Mouse (Mus musculus) testis, adult 2 months (tissue): ENCODE measurements at regions not wholly inside any gene's neighbourhood (a gene's known extent, or its start where the extent isn't known, plus 50 kb on each side); places are given as distances from the start of the nearest gene placed in this dataset.

ENCODE experiments used
- H3K27ac ChIP-seq: fragments of 200-500 bp; 2 replicates; pipeline ENCODE4 v1.5.1; 2012; ENCODE audit warnings: low read depth, low read length; ENCODE audit not compliant: control insufficient read depth, insufficient read depth
- H3K27me3 ChIP-seq: fragments of 200-500 bp; 2 replicates; pipeline ENCODE4 v1.6.1; 2012; ENCODE audit warnings: mild to moderate bottlenecking, low read length, moderate library complexity; ENCODE audit not compliant: control insufficient read depth, insufficient read depth
- H3K36me3 ChIP-seq: fragments of 200-500 bp; 2 replicates; pipeline ENCODE4 v1.6.1; 2012; ENCODE audit warnings: mild to moderate bottlenecking, low read length; ENCODE audit not compliant: control insufficient read depth, insufficient read depth
- H3K4me1 ChIP-seq: fragments of 200-500 bp; 2 replicates; pipeline ENCODE4 v1.6.1; 2012; ENCODE audit warnings: low read length; ENCODE audit not compliant: control insufficient read depth, insufficient read depth
- H3K4me3 ChIP-seq: fragments of 200-500 bp; 2 replicates; pipeline ENCODE4 v1.5.1; 2012; ENCODE audit warnings: low read depth, mild to moderate bottlenecking, low read length, moderate library complexity, mixed read lengths; ENCODE audit not compliant: control insufficient read depth
- CTCF ChIP-seq: fragments of 200-500 bp; IDR thresholded peaks from 2 replicates; pipeline ENCODE4 v1.5.1; 2012; ENCODE audit warnings: low read depth, mild to moderate bottlenecking, inconsistent platforms, low read length, moderate library complexity; ENCODE audit not compliant: control insufficient read depth, insufficient read depth, insufficient replicate concordance
- POLR2A ChIP-seq: fragments of 200-500 bp; IDR thresholded peaks from 2 replicates; pipeline ENCODE4 v1.6.1; 2012; ENCODE audit warnings: low read depth, mild to moderate bottlenecking, inconsistent platforms, low read length, moderate library complexity; ENCODE audit not compliant: control insufficient read depth

- no peak for TF ChIP-seq POLR2A
- no peak for TF ChIP-seq CTCF
- Histone ChIP-seq H3K36me3 (no peaks in the 10 kb centered on the region), H3K4me3 (no peak overlapping the region), H3K4me1 (no peaks in the 10 kb centered on the region), H3K27ac (no peak overlapping the region), H3K27me3 (no peaks in the 10 kb centered on the region)
Observed at GRCm38 (mm10) chr3:143909341-143909740, 295.7 kb downstream of the Lmo4 start.

GRCm38 (mm10) chr3:143903421-143903820, 301.6 kb downstream of the Lmo4 start:
- Histone ChIP-seq H3K4me3 (no peak overlapping the region), H3K36me3 (no peaks in the 10 kb centered on the region), H3K27ac (no peak overlapping the region), H3K4me1 (no peaks in the 10 kb centered on the region), H3K27me3 (no peaks in the 10 kb centered on the region)
- no peak for TF ChIP-seq POLR2A
- TF ChIP-seq CTCF, result no peak

- no peak for TF ChIP-seq POLR2A
- TF ChIP-seq CTCF, result no peak
- H3K27me3 ChIP-seq, result no peaks in the 10 kb centered on the region
- no peaks in the 10 kb centered on the region for H3K4me1 ChIP-seq
- H3K27ac ChIP-seq, result no peak overlapping the region
- H3K36me3 ChIP-seq, result no peaks in the 10 kb centered on the region
- H3K4me3 ChIP-seq, result no peak overlapping the region
Observed at GRCm38 (mm10) chr3:143880813-143881212, 324.2 kb downstream of the Lmo4 start.

GRCm38 (mm10) chr3:143873876-143874275, 331.1 kb downstream of the Lmo4 start:
- no peak for TF ChIP-seq POLR2A
- TF ChIP-seq CTCF, result no peak
- no peak overlapping the region for H3K4me3 ChIP-seq
- no peaks in the 10 kb centered on the region for H3K27me3 ChIP-seq
- H3K27ac ChIP-seq, result no peak overlapping the region
- H3K4me1 ChIP-seq, result no peaks in the 10 kb centered on the region
- no peaks in the 10 kb centered on the region for H3K36me3 ChIP-seq

DNA sequence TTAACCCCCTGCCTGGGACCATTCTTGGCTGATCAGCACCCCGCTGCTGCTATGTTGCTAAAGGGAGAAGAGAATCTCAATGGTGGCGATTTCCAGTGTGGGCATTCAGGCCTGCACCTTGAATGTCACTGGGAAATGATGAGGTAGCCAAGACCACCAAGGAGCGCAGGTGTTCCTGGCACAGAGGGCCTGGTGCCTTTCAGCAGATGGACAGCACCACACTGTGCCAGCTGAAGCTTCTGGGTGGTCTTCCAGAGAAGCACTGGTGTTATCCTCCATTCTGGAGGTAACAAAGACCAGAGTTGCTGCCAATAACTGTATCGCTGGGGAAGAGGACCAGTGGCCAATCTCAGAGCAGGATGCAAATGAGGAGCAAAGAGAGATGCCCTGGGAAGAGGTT, 338.5 kb downstream of the Lmo4 start:
- no peaks in the 10 kb centered on the region for H3K36me3 ChIP-seq
- no peak overlapping the region for H3K27ac ChIP-seq
- no peak for TF ChIP-seq POLR2A
- no peak for TF ChIP-seq CTCF
- peaks cover 6% of the 10 kb centered on the region for H3K4me1 ChIP-seq
- H3K27me3 ChIP-seq, result no peaks in the 10 kb centered on the region
- H3K4me3 ChIP-seq, result no peak overlapping the region

DNA sequence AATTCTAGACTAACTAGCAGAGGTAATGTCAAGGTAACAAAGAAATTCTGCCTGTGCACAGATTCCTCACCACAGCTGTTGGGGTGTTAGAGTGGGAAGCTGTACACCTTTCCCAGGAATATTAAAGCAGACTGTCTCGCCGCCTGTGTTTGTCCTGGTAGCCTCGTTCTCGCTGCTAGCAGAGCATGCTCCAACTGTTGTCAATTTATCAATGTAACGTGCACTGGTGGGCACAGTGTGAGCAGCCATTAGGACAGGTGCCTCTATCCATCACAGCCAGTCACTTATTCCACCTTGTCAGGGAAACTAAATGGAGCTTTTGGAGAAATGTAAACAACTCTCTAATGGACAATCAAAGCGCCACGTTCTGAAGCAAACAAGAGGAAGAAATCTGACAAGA, 339.4 kb downstream of the Lmo4 start:
- no peak overlapping the region for H3K27ac ChIP-seq
- TF ChIP-seq CTCF, result no peak
- TF ChIP-seq POLR2A, result no peak
- no peak overlapping the region for H3K4me3 ChIP-seq
- peaks cover 6% of the 10 kb centered on the region for H3K4me1 ChIP-seq
- H3K36me3 ChIP-seq, result no peaks in the 10 kb centered on the region
- no peaks in the 10 kb centered on the region for H3K27me3 ChIP-seq

- TF ChIP-seq CTCF (no peak), POLR2A (no peak)
- H3K36me3 ChIP-seq, result no peaks in the 10 kb centered on the region
- no peak overlapping the region for H3K4me3 ChIP-seq
- no peak overlapping the region for H3K27ac ChIP-seq
- no peaks in the 10 kb centered on the region for H3K27me3 ChIP-seq
- peaks cover 6% of the 10 kb centered on the region for H3K4me1 ChIP-seq
Observed at GRCm38 (mm10) chr3:143864490-143864889, 340.5 kb downstream of the Lmo4 start.

DNA sequence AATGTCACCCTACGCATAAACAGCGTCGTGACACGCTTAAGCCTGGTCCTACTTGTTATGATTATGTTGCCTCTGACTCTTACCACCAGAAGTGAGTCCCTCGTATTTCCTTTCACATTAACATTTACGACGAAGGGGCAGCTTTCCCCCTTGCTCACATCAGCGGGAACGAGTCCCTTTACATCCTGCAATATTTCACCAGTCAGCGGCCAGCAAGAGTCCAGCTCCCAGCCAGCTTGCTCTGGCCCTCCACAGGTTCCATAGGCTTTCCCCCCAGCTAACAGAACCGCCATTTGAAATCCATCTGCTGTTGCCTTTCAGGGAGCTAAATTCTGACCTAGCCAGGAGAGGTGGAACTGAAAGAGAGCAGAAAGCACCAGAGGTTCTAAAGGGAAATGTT, 342.5 kb downstream of the Lmo4 start:
- TF ChIP-seq CTCF (no peak), POLR2A (no peak)
- Histone ChIP-seq H3K36me3 (no peaks in the 10 kb centered on the region), H3K27ac (no peak overlapping the region), H3K27me3 (no peaks in the 10 kb centered on the region), H3K4me3 (no peak overlapping the region), H3K4me1 (peaks cover 6% of the 10 kb centered on the region)
